Mouse (Mus musculus): ENCODE measurements at regions not wholly inside any gene's neighbourhood (a gene's known extent, or its start where the extent isn't known, plus 50 kb on each side); places are given as distances from the start of the nearest gene placed in this dataset.

DNA sequence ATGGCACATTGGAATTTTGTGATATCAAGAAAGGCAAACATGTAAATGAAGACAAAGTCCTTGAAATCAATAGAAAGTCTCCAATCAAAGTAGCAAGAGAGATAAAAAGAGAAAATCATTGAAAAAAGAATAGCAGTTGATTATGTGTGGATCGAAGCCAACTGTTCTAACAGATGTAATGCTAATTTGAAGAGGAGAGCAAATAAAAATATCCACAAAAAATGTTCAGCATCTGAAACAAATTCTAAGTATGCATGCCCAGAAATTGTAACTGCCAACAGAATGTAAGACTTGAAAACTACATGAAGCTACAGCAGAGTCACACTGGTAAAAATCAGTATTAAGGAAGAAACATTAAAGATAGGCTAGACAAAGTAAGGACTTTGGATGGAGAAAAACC is 587.2 kb upstream of the Galntl6 start:
- peak; percentile 76; the same call in 1 of the 2 replicates for ATAC-seq (ENCODE audit: low TSS enrichment)

- ATAC-seq (ENCODE audit: low TSS enrichment), result no peak
Measured at GRCm38 (mm10) chr8:59491392-59491791, 579.0 kb upstream of the Galntl6 start.

DNA sequence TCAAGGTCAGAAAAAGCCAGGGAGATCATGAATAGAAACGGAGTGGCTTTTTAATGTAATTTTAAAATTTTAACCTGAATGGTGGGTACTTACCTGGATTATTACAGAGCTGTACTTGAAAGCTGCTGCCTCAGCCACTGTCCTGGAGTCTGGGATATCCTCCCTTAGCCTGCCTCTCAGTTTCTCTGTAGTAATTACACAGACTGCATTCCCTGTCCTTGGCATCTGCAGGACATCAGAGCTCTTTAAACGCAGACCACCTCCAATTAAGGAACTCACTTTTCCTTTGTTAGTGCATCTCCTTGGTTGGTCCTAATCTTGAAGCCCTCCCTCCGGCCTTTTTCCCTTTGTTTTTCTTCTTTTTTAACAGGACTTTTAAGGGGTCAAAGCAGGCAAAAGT is 565.8 kb upstream of the Galntl6 start:
- no peak for ATAC-seq (ENCODE audit: low TSS enrichment)

- peak; percentile 78 for ATAC-seq (ENCODE audit: low TSS enrichment)
Measured at GRCm38 (mm10) chr8:59474195-59474594, 561.8 kb upstream of the Galntl6 start.

DNA sequence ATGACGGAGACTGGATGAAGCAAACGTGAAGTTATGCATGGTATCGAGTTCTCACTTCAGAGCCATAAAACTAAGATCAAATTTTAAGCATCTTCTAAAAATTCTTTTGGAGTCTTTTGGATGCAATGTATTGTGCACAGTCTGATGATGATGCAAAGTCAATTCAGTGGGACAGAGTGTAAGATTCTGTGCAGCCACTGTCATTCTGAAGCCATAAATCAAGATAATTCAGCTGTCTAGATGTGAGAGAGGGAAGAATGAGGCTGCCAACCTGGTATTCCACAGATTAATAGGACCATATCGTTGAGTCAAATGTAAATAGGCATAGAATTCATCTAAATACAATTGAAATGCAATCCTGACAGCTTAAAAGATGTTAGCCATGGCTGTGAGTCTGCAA is 536.2 kb upstream of the Galntl6 start:
- ATAC-seq (ENCODE audit: low TSS enrichment), result no peak

DNA sequence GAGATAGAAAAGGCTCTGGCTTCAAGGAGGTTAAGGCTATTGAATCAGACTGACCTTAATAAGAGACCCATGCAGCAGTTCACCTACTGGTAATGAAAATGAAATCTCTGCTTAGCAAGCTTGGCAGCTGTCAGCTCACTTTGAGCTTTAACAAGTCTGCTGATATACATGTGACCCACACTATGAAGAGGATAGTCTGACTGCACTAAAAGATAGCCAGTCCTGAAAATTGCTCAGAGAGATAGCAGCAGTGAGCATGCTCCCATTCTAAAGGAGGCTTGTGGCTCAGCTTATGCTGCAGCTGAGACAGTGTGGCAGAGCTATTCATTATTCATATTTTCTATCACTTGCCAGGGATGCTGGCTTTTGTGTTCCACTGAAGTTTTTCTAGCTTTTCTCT is 491.2 kb upstream of the Galntl6 start:
- ATAC-seq (ENCODE audit: low TSS enrichment), result no peak; the same call in 1 of the 2 replicates

DNA sequence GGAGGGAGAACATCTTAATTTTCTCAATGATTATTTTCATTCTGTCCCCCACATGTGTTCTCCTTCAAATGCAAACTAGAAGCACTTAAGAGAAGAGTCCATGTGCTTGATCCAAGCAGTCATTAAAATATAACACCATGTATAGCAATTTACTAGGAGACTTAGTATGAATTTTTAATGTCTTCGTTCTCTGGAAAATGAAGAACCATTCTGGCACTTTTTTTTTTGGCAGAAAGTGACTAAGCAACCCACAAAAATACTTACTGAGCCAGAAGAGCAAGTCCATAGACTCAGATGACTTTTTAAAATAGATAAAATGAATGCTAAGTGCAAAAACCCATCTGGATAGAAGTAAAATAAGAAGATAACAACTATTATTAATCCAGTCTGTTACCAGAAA is 477.3 kb upstream of the Galntl6 start:
- peak; percentile 91 for ATAC-seq (ENCODE audit: low TSS enrichment)

DNA sequence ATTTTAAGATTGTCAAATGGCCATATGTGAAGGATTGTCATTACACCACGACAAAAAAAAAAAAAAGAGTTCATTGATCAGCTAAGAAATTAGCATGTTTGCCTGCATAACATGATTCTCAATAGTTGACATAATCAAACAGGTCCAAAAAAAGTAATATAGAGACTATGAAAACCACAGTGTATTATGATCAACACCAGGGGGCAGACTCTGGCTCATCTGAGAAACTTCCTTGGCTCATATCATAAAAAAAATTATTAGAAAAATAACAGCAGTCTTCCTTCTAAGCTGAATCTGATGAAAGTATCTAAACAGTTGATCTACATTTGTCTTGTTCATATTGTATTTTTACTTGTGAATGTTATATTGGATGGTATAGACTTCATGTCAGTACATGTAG is 472.3 kb upstream of the Galntl6 start:
- ATAC-seq (ENCODE audit: low TSS enrichment), result no peak

DNA sequence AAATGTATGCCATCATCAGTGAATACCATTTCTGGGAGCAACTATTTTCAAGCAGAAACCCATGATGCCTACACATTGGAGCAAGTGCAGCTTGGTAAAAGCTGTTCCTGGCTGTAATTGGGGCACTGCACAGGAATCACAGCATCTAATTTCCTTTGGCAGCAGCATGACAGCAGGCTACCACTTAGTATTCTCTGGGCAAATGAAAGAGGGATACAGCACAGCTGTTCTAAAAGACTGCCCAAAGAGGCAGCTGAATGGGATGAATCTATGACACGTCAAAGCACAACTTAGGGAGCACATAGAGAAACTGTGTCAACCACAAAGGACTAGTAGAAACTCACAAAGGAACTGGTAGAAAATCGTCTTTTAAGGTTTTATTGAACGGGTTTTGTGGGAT is 440.5 kb upstream of the Galntl6 start:
- peak; percentile 98 for ATAC-seq (ENCODE audit: low TSS enrichment)

DNA sequence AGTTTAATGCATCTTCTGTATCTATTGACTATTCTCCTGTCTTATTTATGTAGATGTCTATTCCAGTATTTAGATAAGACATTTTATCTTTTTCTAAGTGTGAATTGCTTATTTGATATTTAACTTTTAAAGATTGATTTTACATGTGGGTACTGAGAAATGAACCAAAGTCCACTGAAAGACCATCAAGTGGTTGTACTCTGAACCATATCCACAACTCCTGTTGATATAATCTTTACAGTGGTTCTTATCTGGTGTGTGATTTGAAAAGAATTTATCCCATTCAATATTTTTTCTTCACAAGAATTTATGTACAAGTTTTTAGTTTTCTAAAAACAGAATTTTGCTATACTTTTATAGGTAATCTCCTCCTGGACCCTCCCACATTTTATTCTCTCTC is 422.6 kb upstream of the Galntl6 start:
- ATAC-seq (ENCODE audit: low TSS enrichment), result no peak

Data from frontal cortex, adult (tissue).